Mouse (Mus musculus): ENCODE results near the gene Enox2. TPM values are rescaled to one million over a fixed set of nuclear protein-coding genes. Genes with fewer than 3 reads are reported as not detected.
"Not testable (repeated sequence)": the region's sequence is repeated elsewhere in the genome, so short reads cannot be mapped to it uniquely, and the experiment has no call there.

Enox2 gene
- polyA plus RNA-seq, 1 experiment from 2014 or later, result 8.0 TPM

- no peaks in the 10 kb centered on the region for H3K4me1 ChIP-seq
- no peak for ATAC-seq (replicated peaks; ENCODE audit: low FRiP score)
- H3K36me3 ChIP-seq, result no peaks in the 10 kb centered on the region
- no peaks in the 10 kb centered on the region for H3K9me3 ChIP-seq (replicated peaks)
- no peaks in the 10 kb centered on the region for H3K27me3 ChIP-seq
- H3K27ac ChIP-seq, result no peak overlapping the region
- no peak overlapping the region for H3K9ac ChIP-seq
- no peak overlapping the region for H3K4me2 ChIP-seq
- 87% methylated on average over 3 of the region's 3 CpGs for WGBS
- no peak overlapping the region for H3K4me3 ChIP-seq (replicated peaks)
Observed at GRCm38 (mm10) chrX:49124774-49125429, 163.2 kb downstream of the Enox2 start.

- Histone ChIP-seq H3K27me3 (no peaks in the 10 kb centered on the region), H3K4me3 (replicated peaks) (no peak overlapping the region), H3K4me1 (no peaks in the 10 kb centered on the region), H3K36me3 (no peaks in the 10 kb centered on the region), H3K27ac (no peak overlapping the region), H3K9ac (no peak overlapping the region), H3K9me3 (replicated peaks) (no peaks in the 10 kb centered on the region), H3K4me2 (no peak overlapping the region)
- WGBS, result 74% methylated on average over 3 of the region's 3 CpGs
- no peak for ATAC-seq (replicated peaks; ENCODE audit: low FRiP score)
Observed at GRCm38 (mm10) chrX:49116465-49116864, 171.6 kb downstream of the Enox2 start.

- ATAC-seq (replicated peaks; ENCODE audit: low FRiP score), result no peak
- H3K4me2 ChIP-seq, result no peak overlapping the region
- WGBS, result 48% methylated on average over 3 of the region's 3 CpGs
Observed at GRCm38 (mm10) chrX:49112412-49112811, 175.6 kb downstream of the Enox2 start.

GRCm38 (mm10) chrX:49100542-49100941, 187.5 kb downstream of the Enox2 start:
- not testable (repeated sequence) for H3K27ac ChIP-seq; H3K9me3 ChIP-seq (replicated peaks); H3K27me3 ChIP-seq; ATAC-seq (replicated peaks; ENCODE audit: low FRiP score); H3K9ac ChIP-seq; H3K4me1 ChIP-seq; H3K4me3 ChIP-seq (replicated peaks); H3K4me2 ChIP-seq; H3K36me3 ChIP-seq
- WGBS, result 71% methylated on average over 1 of the region's 1 CpGs

More at GRCm38 (mm10) chrX:49112412-49112811, 175.6 kb downstream of the Enox2 start:
- H3K4me3 ChIP-seq (replicated peaks), result no peak overlapping the region
- H3K27me3 ChIP-seq, result no peaks in the 10 kb centered on the region
- no peak overlapping the region for H3K9ac ChIP-seq
- H3K27ac ChIP-seq, result no peak overlapping the region
- H3K4me1 ChIP-seq, result no peaks in the 10 kb centered on the region
- no peaks in the 10 kb centered on the region for H3K36me3 ChIP-seq
- no peaks in the 10 kb centered on the region for H3K9me3 ChIP-seq (replicated peaks)

DNA sequence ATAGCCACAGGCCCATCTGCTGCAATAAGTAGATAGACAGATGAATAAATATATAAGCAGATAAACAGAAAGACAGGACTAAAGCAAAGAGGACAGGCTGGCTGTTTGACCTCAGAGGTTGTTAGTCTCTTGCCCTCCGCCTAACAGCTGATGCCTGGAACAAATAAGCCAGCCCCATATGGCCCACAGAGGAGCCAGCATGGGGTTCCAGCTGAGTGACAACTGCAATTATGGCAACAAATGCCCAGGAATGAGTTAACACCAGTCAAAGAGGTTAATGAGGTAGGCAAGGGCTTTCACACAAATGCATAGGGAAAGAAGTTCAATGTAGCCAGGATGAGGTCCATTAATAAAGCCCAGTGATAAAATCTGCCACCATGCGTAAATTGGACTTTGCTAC, 191.8 kb downstream of the Enox2 start:
- Histone ChIP-seq H3K36me3 (no peaks in the 10 kb centered on the region), H3K27ac (no peak overlapping the region), H3K27me3 (no peaks in the 10 kb centered on the region), H3K9me3 (replicated peaks) (no peaks in the 10 kb centered on the region), H3K4me3 (replicated peaks) (no peak overlapping the region), H3K9ac (no peak overlapping the region), H3K4me1 (no peaks in the 10 kb centered on the region), H3K4me2 (no peak overlapping the region)
- 69% methylated on average over 2 of the region's 2 CpGs for WGBS
- no peak for ATAC-seq (replicated peaks; ENCODE audit: low FRiP score)

DNA sequence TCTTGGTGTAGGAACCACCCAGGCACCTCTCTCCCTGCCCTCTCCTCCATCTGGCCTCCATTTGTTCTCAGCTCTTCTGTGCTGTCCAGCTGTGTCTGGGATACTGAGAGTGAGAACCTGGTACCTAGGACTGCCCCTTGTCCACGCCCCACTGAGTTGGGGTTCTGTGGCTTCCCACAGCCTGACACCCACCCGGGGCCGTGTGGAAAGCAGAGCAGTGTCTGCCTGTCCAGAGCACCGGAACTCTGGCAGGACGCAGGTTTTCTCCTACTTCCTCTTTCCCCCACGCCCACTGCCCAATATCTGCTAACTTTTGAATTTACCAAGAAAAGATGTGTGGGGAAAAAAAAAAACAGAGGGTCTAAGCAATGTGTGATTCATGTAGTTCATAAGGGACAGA, 213.0 kb downstream of the Enox2 start:
- no peak overlapping the region for H3K27ac ChIP-seq
- WGBS, result 79% methylated on average over 6 of the region's 6 CpGs
- no peaks in the 10 kb centered on the region for H3K27me3 ChIP-seq
- H3K4me2 ChIP-seq, result no peak overlapping the region
- H3K9me3 ChIP-seq (replicated peaks), result no peaks in the 10 kb centered on the region
- no peak overlapping the region for H3K4me3 ChIP-seq (replicated peaks)
- H3K9ac ChIP-seq, result no peak overlapping the region
- no peaks in the 10 kb centered on the region for H3K4me1 ChIP-seq
- ATAC-seq (replicated peaks; ENCODE audit: low FRiP score), result no peak
- no peaks in the 10 kb centered on the region for H3K36me3 ChIP-seq

- Histone ChIP-seq H3K9ac (no peak overlapping the region), H3K4me2 (no peak overlapping the region), H3K36me3 (no peaks in the 10 kb centered on the region), H3K4me3 (replicated peaks) (no peak overlapping the region), H3K27ac (no peak overlapping the region), H3K27me3 (no peaks in the 10 kb centered on the region), H3K9me3 (replicated peaks) (no peaks in the 10 kb centered on the region), H3K4me1 (no peaks in the 10 kb centered on the region)
- ATAC-seq (replicated peaks; ENCODE audit: low FRiP score), result no peak
- WGBS, result 65% methylated on average over 3 of the region's 3 CpGs
Observed at GRCm38 (mm10) chrX:49073563-49073962, 214.5 kb downstream of the Enox2 start.

DNA sequence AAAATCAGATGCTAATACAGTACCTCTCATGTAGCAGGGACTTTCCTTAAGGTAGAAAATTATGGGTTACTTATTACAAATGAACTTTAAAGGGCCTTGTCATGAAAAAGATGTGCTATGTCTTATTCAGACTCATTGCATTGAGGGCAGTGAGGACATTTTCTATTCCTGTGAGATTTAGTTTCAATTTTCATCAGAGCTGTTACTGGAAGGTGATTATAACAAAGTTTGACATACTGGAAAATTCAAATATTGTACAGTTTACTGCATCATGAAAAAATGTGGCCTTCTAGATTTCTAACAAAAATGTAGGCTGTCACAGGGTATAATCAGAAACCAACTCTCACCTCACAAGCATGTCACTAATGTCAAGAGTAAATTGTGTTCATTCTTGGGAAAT, 242.9 kb downstream of the Enox2 start:
- Histone ChIP-seq H3K9ac (no peak overlapping the region), H3K36me3 (no peaks in the 10 kb centered on the region), H3K4me2 (no peak overlapping the region), H3K4me1 (no peaks in the 10 kb centered on the region), H3K4me3 (replicated peaks) (no peak overlapping the region), H3K9me3 (replicated peaks) (no peaks in the 10 kb centered on the region), H3K27me3 (no peaks in the 10 kb centered on the region), H3K27ac (no peak overlapping the region)
- no peak for ATAC-seq (replicated peaks; ENCODE audit: low FRiP score)

- Histone ChIP-seq H3K4me3 (replicated peaks) (no peak overlapping the region), H3K27me3 (no peaks in the 10 kb centered on the region), H3K9ac (no peak overlapping the region), H3K4me1 (no peaks in the 10 kb centered on the region), H3K9me3 (replicated peaks) (no peaks in the 10 kb centered on the region), H3K4me2 (no peak overlapping the region), H3K36me3 (no peaks in the 10 kb centered on the region), H3K27ac (no peak overlapping the region)
- 67% methylated on average over 5 of the region's 5 CpGs for WGBS
- no peak for ATAC-seq (replicated peaks; ENCODE audit: low FRiP score)
Observed at GRCm38 (mm10) chrX:49009746-49010145, 278.3 kb downstream of the Enox2 start.

DNA sequence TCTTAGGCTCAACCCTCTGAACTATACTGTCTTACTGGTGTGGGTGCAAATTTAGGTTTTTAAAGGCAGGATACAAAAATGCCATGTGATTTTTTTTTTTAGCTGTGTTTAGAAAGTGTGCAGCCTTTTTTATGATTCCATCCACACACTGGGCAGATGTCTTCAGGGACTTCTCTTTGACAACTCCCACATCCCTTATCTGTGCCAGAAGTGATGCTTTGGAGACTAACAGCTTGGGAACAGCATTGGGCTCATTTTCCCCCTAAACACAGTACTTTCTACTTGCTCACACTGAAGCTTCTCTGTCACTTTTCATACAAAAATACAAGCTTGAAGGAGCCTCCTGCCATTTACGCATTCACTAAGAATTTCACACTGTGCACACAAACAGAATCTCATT, 282.4 kb downstream of the Enox2 start:
- Histone ChIP-seq H3K9ac (no peak overlapping the region), H3K9me3 (replicated peaks) (no peaks in the 10 kb centered on the region), H3K4me1 (no peaks in the 10 kb centered on the region), H3K27ac (no peak overlapping the region), H3K4me2 (no peak overlapping the region), H3K36me3 (no peaks in the 10 kb centered on the region), H3K4me3 (replicated peaks) (no peak overlapping the region), H3K27me3 (no peaks in the 10 kb centered on the region)
- whole genome bisulfite sequencing, result 81% methylated on average over 1 of the region's 1 CpGs
- ATAC-seq (replicated peaks; ENCODE audit: low FRiP score), result no peak

DNA sequence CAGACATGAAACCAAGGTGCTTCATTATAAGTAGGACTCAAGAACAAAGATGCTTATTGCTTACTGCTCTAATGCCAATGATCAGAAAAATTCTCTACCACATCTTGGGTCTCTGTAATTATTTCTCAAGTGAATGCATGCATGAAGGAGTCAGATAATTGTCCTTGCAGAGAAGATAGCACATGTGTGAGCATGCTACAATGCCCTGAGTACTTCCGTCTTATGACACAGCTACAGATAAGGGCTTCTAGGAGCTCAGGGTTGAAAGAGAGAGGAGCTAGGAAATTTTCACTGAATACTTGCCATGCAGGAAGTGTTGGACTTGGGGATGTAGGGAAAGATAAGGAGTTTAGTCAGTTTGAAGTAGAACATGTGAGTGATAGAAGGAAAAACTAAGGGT, 285.2 kb downstream of the Enox2 start:
- H3K27ac ChIP-seq, result no peak overlapping the region
- no peak for ATAC-seq (replicated peaks; ENCODE audit: low FRiP score)
- H3K36me3 ChIP-seq, result no peaks in the 10 kb centered on the region
- no peaks in the 10 kb centered on the region for H3K9me3 ChIP-seq (replicated peaks)
- no peaks in the 10 kb centered on the region for H3K27me3 ChIP-seq
- H3K4me1 ChIP-seq, result no peaks in the 10 kb centered on the region
- WGBS, result 89% methylated on average over 1 of the region's 1 CpGs
- H3K4me2 ChIP-seq, result no peak overlapping the region
- no peak overlapping the region for H3K4me3 ChIP-seq (replicated peaks)
- H3K9ac ChIP-seq, result no peak overlapping the region

DNA sequence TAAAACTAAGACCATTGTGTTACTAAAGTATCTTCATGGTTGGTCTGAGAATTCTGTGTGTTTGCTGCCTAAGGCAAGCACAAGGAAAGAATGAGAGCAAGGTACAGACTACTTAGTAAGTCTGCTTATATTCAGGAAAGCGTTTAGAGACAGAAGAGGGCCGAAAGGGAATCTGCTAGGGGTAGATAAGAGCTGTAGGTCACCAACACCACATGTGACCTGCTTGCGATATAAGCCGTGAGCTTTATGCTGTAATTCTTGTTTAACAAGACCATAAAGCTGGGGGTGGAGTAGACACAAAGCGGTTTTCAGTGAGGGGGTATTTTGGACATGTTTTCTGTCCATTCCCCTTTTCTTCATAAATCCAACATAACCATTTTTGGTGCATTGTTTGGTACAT, 302.4 kb downstream of the Enox2 start:
- no peak for ATAC-seq (replicated peaks; ENCODE audit: low FRiP score)
- Histone ChIP-seq H3K27ac (no peak overlapping the region), H3K4me2 (no peak overlapping the region), H3K4me1 (no peaks in the 10 kb centered on the region), H3K9me3 (replicated peaks) (no peaks in the 10 kb centered on the region), H3K27me3 (no peaks in the 10 kb centered on the region), H3K36me3 (no peaks in the 10 kb centered on the region), H3K4me3 (replicated peaks) (no peak overlapping the region), H3K9ac (no peak overlapping the region)
- WGBS, result 79% methylated on average over 5 of the region's 5 CpGs

GRCm38 (mm10) chrX:48984451-48984850, 303.6 kb downstream of the Enox2 start:
- WGBS, result 79% methylated on average over 2 of the region's 2 CpGs
- Histone ChIP-seq H3K9ac (no peak overlapping the region), H3K4me3 (replicated peaks) (no peak overlapping the region), H3K4me1 (no peaks in the 10 kb centered on the region), H3K36me3 (no peaks in the 10 kb centered on the region), H3K27me3 (no peaks in the 10 kb centered on the region), H3K9me3 (replicated peaks) (no peaks in the 10 kb centered on the region), H3K4me2 (no peak overlapping the region), H3K27ac (no peak overlapping the region)
- no peak for ATAC-seq (replicated peaks; ENCODE audit: low FRiP score)
